Mouse (Mus musculus) spleen, adult 2 months (tissue): ENCODE results near the gene Cct8l1.

Experiments
- CTCF ChIP-seq: fragments of 200-500 bp; IDR thresholded peaks from 2 replicates; pipeline ENCODE4 v1.5.1; 2011; ENCODE audit warnings: mild to moderate bottlenecking, inconsistent platforms; ENCODE audit not compliant: insufficient read depth, insufficient read length, insufficient replicate concordance; ENCODE audit errors: extremely low read depth
- POLR2A ChIP-seq: fragments of 200-500 bp; IDR thresholded peaks from 2 replicates; pipeline ENCODE4 v1.6.1; 2011; ENCODE audit warnings: low read depth, low read length, inconsistent platforms

DNA sequence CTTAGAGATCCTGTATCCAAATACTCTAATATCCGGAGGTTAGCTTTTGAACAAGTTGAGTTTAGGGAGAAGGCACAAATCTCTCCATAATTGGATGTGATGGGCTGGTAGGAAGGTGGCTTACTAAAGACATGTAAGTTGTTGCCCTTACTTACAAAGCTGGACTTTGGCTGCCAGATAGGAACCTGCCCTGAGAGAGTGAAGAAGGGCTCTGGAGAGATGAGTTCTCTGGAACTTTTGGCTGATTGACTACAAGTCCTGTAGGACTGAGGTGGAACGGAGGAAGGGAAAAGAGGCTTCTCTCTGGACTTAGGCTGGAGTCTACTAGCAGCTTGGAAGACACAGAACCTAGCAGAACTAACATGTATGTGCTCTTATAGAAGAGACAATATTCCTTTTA, 19.7 kb downstream of the Cct8l1 start:
- no peak for TF ChIP-seq CTCF
- no peak for TF ChIP-seq POLR2A
